Comparison of ENCODE assay signal across 9 mouse cellular contexts in the genomic region with DNA sequence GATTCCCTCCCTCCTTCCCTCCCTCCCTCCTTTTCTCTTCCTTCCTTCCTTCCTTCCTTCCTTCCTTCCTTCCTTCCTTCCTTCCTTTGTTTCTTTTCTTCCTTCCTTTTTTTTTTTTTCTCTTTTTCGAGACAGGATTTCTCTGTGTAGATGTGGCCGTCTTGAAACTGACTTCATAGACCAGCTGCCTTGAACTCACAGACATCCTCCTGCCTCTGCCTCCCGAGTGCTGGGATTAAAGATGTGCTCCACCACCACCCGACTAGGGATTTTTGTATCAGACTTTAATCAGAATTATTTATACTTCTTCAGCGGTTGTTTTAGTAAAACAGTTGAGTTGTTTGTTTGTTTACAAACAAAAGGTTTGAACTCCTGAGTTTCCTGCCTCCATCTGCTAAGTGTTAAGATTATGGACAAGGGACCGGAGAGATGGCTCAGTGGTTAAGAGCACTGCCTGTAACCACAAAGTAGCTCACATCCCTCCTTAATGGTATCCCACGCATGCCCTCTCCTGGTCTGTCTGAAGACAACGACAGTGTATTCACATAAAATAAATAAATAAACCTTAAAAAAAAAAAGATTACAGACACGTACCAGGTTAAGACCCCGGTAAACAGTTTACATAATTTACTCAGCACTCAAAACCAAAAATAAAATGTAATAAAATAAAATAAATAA. TPM values are rescaled to one million over a fixed set of nuclear protein-coding genes. Genes with fewer than 3 reads are reported as not detected.
A peak's percentile ranks its signal among the peaks of the same experiment; 100 is the strongest.
DNase-seq lines count a peak whose midpoint lies in the region; ATAC-seq and TF ChIP-seq lines count a peak whose summit lies in the region.
"Had no signal": no experiment of that assay in that cellular context is flagged by ENCODE, and none has a peak within 500 bp of the region (broad histone marks: within the 10 kb centered on the region; RNA-seq: fewer than 3 reads in every experiment).

No protein-coding gene starts in this region.

- no peak for TF ChIP-seq CTCF in thymus, adult 2 months (IDR thresholded peaks at IDR 0.05; ENCODE audit: borderline replicate concordance, control insufficient read depth, extremely low read depth, insufficient read depth, low read length, poor library complexity)
- TF ChIP-seq CTCF in liver, embryonic 14.5 days (IDR thresholded peaks at IDR 0.05; ENCODE audit: low read depth) = peak; percentile 34
- no peak for TF ChIP-seq CTCF in small intestine, adult 2 months (IDR thresholded peaks at IDR 0.05; ENCODE audit: extremely low read depth, insufficient read length, insufficient replicate concordance, low read depth, low read length)

- H3K4me1 ChIP-seq in thymus, adult 2 months (replicated peaks; ENCODE audit: control insufficient read depth, insufficient read depth, low read length) = peaks cover 12% of the 10 kb centered on the region
- H3K4me1 ChIP-seq in hindbrain, embryonic 14.5 days (replicated peaks; ENCODE audit: control insufficient read depth, insufficient read depth, low read length) = peaks cover 17% of the 10 kb centered on the region
- peaks cover 13 to 29% of the 10 kb centered on the region in 2 experiments for H3K4me1 ChIP-seq in liver, embryonic 14.5 days (replicated peaks; ENCODE audit: control insufficient read depth in 2 of 2, insufficient read depth in 2 of 2, low read length in 1 of 2)
- H3K4me1 ChIP-seq in small intestine, adult 2 months (ENCODE audit: control insufficient read depth, insufficient read depth, insufficient read length, low read length) = peaks cover 3% of the 10 kb centered on the region; the same call in 1 of the 2 replicates

- ATAC-seq in hindbrain, embryonic 14.5 days (ENCODE audit: low FRiP score) = 0 out of 2 replicates have a peak, but pooled peaks have one; percentile 47
- no peak for ATAC-seq in liver, embryonic 14.5 days (ENCODE audit: insufficient read depth)

- no peak overlapping the region for H3K27ac ChIP-seq in thymus, adult 2 months (ENCODE audit: control insufficient read depth, insufficient read depth, low read length)
- H3K27ac ChIP-seq in hindbrain, embryonic 14.5 days = peak overlapping the region; percentile 72; the same call in 1 of the 2 replicates
- H3K27ac ChIP-seq in liver, embryonic 14.5 days = peak overlapping the region; percentile 89
- peak overlapping the region; percentile 58 for H3K27ac ChIP-seq in small intestine, adult 2 months (ENCODE audit: insufficient read depth, low read depth, low read length)

- peak; percentile 15 for DNase-seq in thymus, adult 2 months
- no peak for DNase-seq in thymus, postnatal 25 days
- peak; percentile 35 to 36 for DNase-seq in cerebellum, postnatal 36 days
- DNase-seq in hindbrain, embryonic 14.5 days (ENCODE audit: low spot score) = no peak
- no peak for DNase-seq in liver, embryonic 14.5 days (ENCODE audit: low read depth in 3 of 3, low spot score in 3 of 3)
- no peak for DNase-seq in ovary, adult 18-20 months (ENCODE audit: low spot score)
- DNase-seq in left cerebral cortex, postnatal 25 days (ENCODE audit: low spot score in 2 of 2) = no peak

- TF ChIP-seq EP300 in liver, embryonic 14.5 days (IDR thresholded peaks at IDR 0.05; ENCODE audit: low read depth) = no peak

- H3K27me3 ChIP-seq in thymus, adult 2 months (ENCODE audit: control insufficient read depth, insufficient read depth, low read length) = no peaks in the 10 kb centered on the region
- no peaks in the 10 kb centered on the region for H3K27me3 ChIP-seq in hindbrain, embryonic 14.5 days (ENCODE audit: control insufficient read depth, insufficient read depth, low read length)
- H3K27me3 ChIP-seq in liver, embryonic 14.5 days (ENCODE audit: control insufficient read depth, insufficient read depth, low read length) = no peaks in the 10 kb centered on the region
- H3K27me3 ChIP-seq in small intestine, adult 2 months (ENCODE audit: control insufficient read depth, insufficient read depth, low read length) = no peaks in the 10 kb centered on the region

- H3K9me3 ChIP-seq in hindbrain, embryonic 14.5 days (ENCODE audit: control insufficient read depth, low read length) = no peaks in the 10 kb centered on the region
- H3K9me3 ChIP-seq in liver, embryonic 14.5 days (ENCODE audit: control insufficient read depth, low read length) = no peaks in the 10 kb centered on the region

- H3K4me3 ChIP-seq in thymus, adult 2 months (ENCODE audit: control insufficient read depth, insufficient read depth, low read length) = no peak overlapping the region
- H3K4me3 ChIP-seq in hindbrain, embryonic 14.5 days (replicated peaks; ENCODE audit: low read length) = peak overlapping the region; percentile 71
- H3K4me3 ChIP-seq in liver, embryonic 14.5 days (ENCODE audit: insufficient read depth in 1 of 2, low read depth in 2 of 2, low read length in 2 of 2) = peak overlapping the region in 1 of 2 experiments; percentile 95; a peak in 3 of 4 replicates
- H3K4me3 ChIP-seq in small intestine, adult 2 months (ENCODE audit: low read depth, low read length) = peak overlapping the region; percentile 8; the same call in 1 of the 2 replicates

- intact Hi-C loops in left cerebral cortex, postnatal 25 days (cut with DNase I) = loop anchor here (1.0 kb wide), 1 partner anchor 13 kb away; a partner anchor contains a TSS

- WGBS in thymus, adult 2 months = 58% methylated on average over 10 of the region's 10 CpGs
- WGBS in hindbrain, embryonic 14.5 days = 72% methylated on average over 10 of the region's 10 CpGs
- 51% methylated on average over 10 of the region's 10 CpGs for WGBS in liver, embryonic 14.5 days (ENCODE audit: insufficient replicate concordance)
- 52% methylated on average over 10 of the region's 10 CpGs for WGBS in small intestine, adult 2 months

- H3K36me3 ChIP-seq in thymus, adult 2 months (ENCODE audit: control insufficient read depth, insufficient read depth, low read length) = peaks cover 12% of the 10 kb centered on the region
- H3K36me3 ChIP-seq in hindbrain, embryonic 14.5 days (replicated peaks; ENCODE audit: control insufficient read depth, insufficient read depth) = peaks cover 9% of the 10 kb centered on the region
- H3K36me3 ChIP-seq in liver, embryonic 14.5 days (replicated peaks; ENCODE audit: control insufficient read depth, insufficient read depth, low read depth) = peaks cover 22% of the 10 kb centered on the region
- peaks cover 7% of the 10 kb centered on the region for H3K36me3 ChIP-seq in small intestine, adult 2 months (ENCODE audit: control insufficient read depth, insufficient read depth, low read length)

- no peak for TF ChIP-seq POLR2A in thymus, adult 2 months (IDR thresholded peaks at IDR 0.05; ENCODE audit: control insufficient read depth, extremely low read depth, insufficient read depth, low read length, poor library complexity)
- TF ChIP-seq POLR2A in small intestine, adult 2 months (IDR thresholded peaks at IDR 0.05; ENCODE audit: low read depth, low read length) = no peak

- H3K9ac ChIP-seq in hindbrain, embryonic 14.5 days = no peak overlapping the region
- H3K9ac ChIP-seq in liver, embryonic 14.5 days (replicated peaks) = peak overlapping the region; percentile 66

- H3K4me2 ChIP-seq in hindbrain, embryonic 14.5 days (replicated peaks) = peak overlapping the region; percentile 43
- peak overlapping the region; percentile 65 for H3K4me2 ChIP-seq in liver, embryonic 14.5 days (ENCODE audit: low read depth)

RNA-seq across cellular contexts. Expression of a gene that starts 0.5 kb away (rescaled TPM):
- 122 and 136 TPM in 2 replicates for polyA plus RNA-seq in thymus, adult 2 months (2012; rRNA removed)
- polyA plus RNA-seq in hindbrain, embryonic 14.5 days (2014; fragmentation: Nextera tagmentation; extraction: Ambion mirVana) = 297 and 309 TPM in 2 replicates
- 43.2 and 73.8 TPM in 2 replicates for polyA plus RNA-seq in liver, embryonic 14.5 days (2012; rRNA removed)
- 141 and 145 TPM in 2 replicates for polyA plus RNA-seq in liver, embryonic 14.5 days (2014; fragmentation: Nextera tagmentation; extraction: Ambion mirVana)
- 72.4 and 153 TPM in 2 replicates for polyA plus RNA-seq in small intestine, adult 2 months (2012; rRNA removed)
- 100 to 1,000 TPM; 542 to 588 TPM for total RNA-seq in left cerebral cortex, postnatal 25 days (2021)

RNA-seq across cellular contexts. Expression of a gene that starts 12.9 kb away (rescaled TPM):
- 43.5 and 48.0 TPM in 2 replicates for polyA plus RNA-seq in thymus, adult 2 months (2012; rRNA removed)
- 28.2 and 28.7 TPM in 2 replicates for polyA plus RNA-seq in hindbrain, embryonic 14.5 days (2014; fragmentation: Nextera tagmentation; extraction: Ambion mirVana)
- polyA plus RNA-seq in liver, embryonic 14.5 days (2012; rRNA removed) = 18.1 and 20.0 TPM in 2 replicates
- 28.6 and 34.6 TPM in 2 replicates for polyA plus RNA-seq in liver, embryonic 14.5 days (2014; fragmentation: Nextera tagmentation; extraction: Ambion mirVana)
- 5.5 and 9.3 TPM in 2 replicates for polyA plus RNA-seq in small intestine, adult 2 months (2012; rRNA removed)
- total RNA-seq in left cerebral cortex, postnatal 25 days (2021) = 10 to 100 TPM; 45.9 to 48.5 TPM

RNA-seq across cellular contexts. Expression of a gene that starts 49.7 kb away (rescaled TPM):
- polyA plus RNA-seq in thymus, adult 2 months (2012; rRNA removed) = 0.12 and 0.14 TPM in 2 replicates
- 17.8 and 22.1 TPM in 2 replicates for polyA plus RNA-seq in hindbrain, embryonic 14.5 days (2014; fragmentation: Nextera tagmentation; extraction: Ambion mirVana)
- polyA plus RNA-seq in liver, embryonic 14.5 days (2012; rRNA removed) = 0.08 and 0.09 TPM in 2 replicates
- 0.08 and 0.11 TPM in 2 replicates for polyA plus RNA-seq in liver, embryonic 14.5 days (2014; fragmentation: Nextera tagmentation; extraction: Ambion mirVana)
- 0.08 TPM in 1 of 2 replicates, not detected in the other for polyA plus RNA-seq in small intestine, adult 2 months (2012; rRNA removed)
- 10 to 100 TPM; 65.3 to 66.5 TPM for total RNA-seq in left cerebral cortex, postnatal 25 days (2021)
- total RNA-seq: gastrocnemius, postnatal 36 days had no signal

Comparison
In these comparisons a context has a peak if more than half of its experiments do, and no peak if none do; other contexts are left out.
1. DNase-seq: peak in thymus, adult 2 months (single experiment) and cerebellum, postnatal 36 days (2 of 2); none in thymus, postnatal 25 days (single experiment), hindbrain, embryonic 14.5 days (single experiment), liver, embryonic 14.5 days (0 of 3), ovary, adult 18-20 months (single experiment) and left cerebral cortex, postnatal 25 days (0 of 2).
2. RNA of a gene that starts 49.7 kb away (polyA plus RNA-seq): 17.8 to 22.1 TPM in hindbrain, embryonic 14.5 days; 0.12 to 0.14 TPM in thymus, adult 2 months, 0.08 to 0.11 TPM in liver, embryonic 14.5 days and 0.08 TPM in small intestine, adult 2 months; every median in the first group is over 10 times any median in the second.